Mouse (Mus musculus) left cerebral cortex, adult 6 months (tissue): ENCODE measurements around the gene A930002H24Rik. TPM values are rescaled to one million over a fixed set of nuclear protein-coding genes. Genes with fewer than 3 reads are reported as not detected.

ENCODE experiments used
- long read RNA-seq, 2 experiments: library from polyadenylated mRNA; unstranded; transcript quantifications; one replicate each; pipeline ENCODE4 v2.0.0; 2019 to 2020
- polyA plus RNA-seq: library from polyadenylated mRNA; unstranded; fragments of <200 nt; fragmentation: Nextera tagmentation; gene quantifications from 2 replicates; pipeline ENCODE4 v1.2.3, GENCODE M21; 2021

A930002H24Rik gene
- polyA plus RNA-seq: 0.29 and 0.49 TPM in 2 replicates
- long read RNA-seq, experiment 1, partial matches to known transcripts: 0 of 4 reads
- long read RNA-seq, experiment 1, other reads (novel, unspliced or antisense): 0 of 4 reads
- long read RNA-seq, experiment 2, partial matches to known transcripts: 0 of 1 reads
- long read RNA-seq, experiment 2, other reads (novel, unspliced or antisense): 0 of 1 reads

GRCm38 (mm10) chr17:63863647-63864149 is at the start of gene A930002H24Rik:
A930002H24Rik (minus strand) TSS chr17:63863791.

GRCm38 (mm10) chr17:63863012-63863630 is 470 bp downstream of the A930002H24Rik start, which contains the start of gene Fer:
Fer (plus strand) TSS chr17:63863062.

Other genes with a start within 250 kb of the A930002H24Rik start
- 10.1 and 16.4 TPM in 2 replicates for gene Fer, start 729 bp downstream of the A930002H24Rik start, polyA plus RNA-seq